Mouse (Mus musculus): ENCODE results near the gene Zfp945. TPM values are rescaled to one million over a fixed set of nuclear protein-coding genes. Genes with fewer than 3 reads are reported as not detected.
A peak's percentile ranks its signal among the peaks of the same experiment; 100 is the strongest.
"Not testable (repeated sequence)": the region's sequence is repeated elsewhere in the genome, so short reads cannot be mapped to it uniquely, and the experiment has no call there.

Zfp945 gene
- polyA plus RNA-seq (2014; fragmentation: Nextera tagmentation; extraction: Ambion mirVana), result 22.7 and 23.6 TPM in 2 replicates

DNA sequence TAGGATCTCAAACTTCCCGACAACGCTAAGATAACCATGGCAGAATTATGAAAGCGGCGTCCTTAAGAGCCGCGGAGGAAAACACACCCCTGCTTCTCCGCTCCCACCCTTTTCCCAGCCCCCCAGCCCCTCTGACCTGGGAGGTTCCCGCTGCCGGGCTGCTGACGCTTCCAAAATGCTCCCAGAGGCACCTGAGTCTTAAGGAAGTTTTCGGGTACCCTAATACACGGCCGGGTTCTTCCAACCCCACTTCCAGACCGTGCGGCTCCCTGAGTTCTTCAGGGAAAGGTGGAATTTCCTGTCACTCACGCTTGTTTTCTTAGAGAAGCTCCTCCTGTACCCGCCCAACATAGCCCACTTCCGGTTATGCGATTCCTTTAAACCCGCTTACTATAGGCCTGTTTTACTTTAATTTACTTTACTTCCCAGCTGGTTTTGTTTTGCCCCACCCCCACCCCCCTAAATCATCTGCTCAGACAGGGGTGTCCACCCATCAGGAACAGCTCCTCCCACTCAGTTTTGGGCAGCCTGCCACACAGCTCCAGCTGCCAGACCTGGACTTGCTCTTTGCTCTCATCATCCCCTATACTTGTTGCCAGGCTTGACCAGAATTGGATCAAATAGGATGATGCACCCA is at the start of gene Zfp945:
TSS of gene Zfp945 (minus strand) at position 290 of the 637 bp plus-strand sequence.
- ATAC-seq (replicated peaks; ENCODE audit: low FRiP score, low TSS enrichment, low read depth) (peak; percentile 96), DNase-seq (ENCODE audit: low spot score) (peak; percentile 85)
- Histone ChIP-seq H3K9ac (ENCODE audit: low read length) (peak within 1 kb of the TSS; percentile 63), H3K27ac (ENCODE audit: low read depth) (peak within 1 kb of the TSS; percentile 82), H3K27me3 (replicated peaks; ENCODE audit: control insufficient read depth, insufficient read depth, low read length) (no peaks in the 10 kb centered on the region), H3K36me3 (ENCODE audit: control insufficient read depth, insufficient read depth, low read length) (peaks cover 24% of the 10 kb centered on the region; the same call in 1 of the 2 replicates), H3K4me3 (ENCODE audit: low read depth, low read length) (peak within 1 kb of the TSS; percentile 65), H3K4me2 (ENCODE audit: low read length) (peak within 1 kb of the TSS; percentile 73), H3K9me3 (ENCODE audit: control insufficient read depth, low read length) (no peaks in the 10 kb centered on the region), H3K4me1 (replicated peaks; ENCODE audit: control insufficient read depth, insufficient read depth, low read length) (peaks cover 7% of the 10 kb centered on the region; the same call in 1 of the 2 replicates)
- under 1% methylated on average over 20 of the region's 20 CpGs for WGBS

DNA sequence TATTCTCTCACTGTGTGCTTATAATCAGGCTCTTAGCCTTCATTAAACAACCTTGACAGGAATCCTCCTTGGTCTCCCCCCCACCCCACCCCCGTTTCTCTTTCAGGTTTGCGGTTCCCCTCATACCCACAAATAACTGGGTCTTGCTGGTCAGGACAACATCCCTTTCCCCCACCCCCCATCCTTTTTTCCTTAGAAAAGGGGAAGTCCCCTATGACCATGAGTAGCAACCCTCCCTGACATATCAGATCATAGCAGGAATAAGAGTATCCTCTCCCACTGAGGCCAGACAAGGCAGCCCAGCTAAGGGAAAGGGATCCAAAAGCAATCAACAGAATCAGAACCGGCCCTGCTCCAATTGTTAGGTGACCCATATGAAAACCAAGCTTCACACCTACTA is 21.4 kb upstream of the Zfp945 start:
- H3K9ac ChIP-seq (ENCODE audit: low read length), result no peak overlapping the region
- DNase-seq (ENCODE audit: low spot score), result no peak
- no peak for ATAC-seq (replicated peaks; ENCODE audit: low FRiP score, low TSS enrichment, low read depth)
- no peak overlapping the region for H3K4me2 ChIP-seq (ENCODE audit: low read length)
- WGBS, result 85% methylated on average over 3 of the region's 3 CpGs
- no peaks in the 10 kb centered on the region for H3K36me3 ChIP-seq (ENCODE audit: control insufficient read depth, insufficient read depth, low read length)
- H3K9me3 ChIP-seq (ENCODE audit: control insufficient read depth, low read length), result 0 out of 2 replicates have a peak, but pooled peaks cover 5% of the 10 kb centered on the region
- H3K27ac ChIP-seq (ENCODE audit: low read depth), result no peak overlapping the region
- no peaks in the 10 kb centered on the region for H3K4me1 ChIP-seq (replicated peaks; ENCODE audit: control insufficient read depth, insufficient read depth, low read length)
- no peak overlapping the region for H3K4me3 ChIP-seq (ENCODE audit: low read depth, low read length)
- no peaks in the 10 kb centered on the region for H3K27me3 ChIP-seq (replicated peaks; ENCODE audit: control insufficient read depth, insufficient read depth, low read length)

DNA sequence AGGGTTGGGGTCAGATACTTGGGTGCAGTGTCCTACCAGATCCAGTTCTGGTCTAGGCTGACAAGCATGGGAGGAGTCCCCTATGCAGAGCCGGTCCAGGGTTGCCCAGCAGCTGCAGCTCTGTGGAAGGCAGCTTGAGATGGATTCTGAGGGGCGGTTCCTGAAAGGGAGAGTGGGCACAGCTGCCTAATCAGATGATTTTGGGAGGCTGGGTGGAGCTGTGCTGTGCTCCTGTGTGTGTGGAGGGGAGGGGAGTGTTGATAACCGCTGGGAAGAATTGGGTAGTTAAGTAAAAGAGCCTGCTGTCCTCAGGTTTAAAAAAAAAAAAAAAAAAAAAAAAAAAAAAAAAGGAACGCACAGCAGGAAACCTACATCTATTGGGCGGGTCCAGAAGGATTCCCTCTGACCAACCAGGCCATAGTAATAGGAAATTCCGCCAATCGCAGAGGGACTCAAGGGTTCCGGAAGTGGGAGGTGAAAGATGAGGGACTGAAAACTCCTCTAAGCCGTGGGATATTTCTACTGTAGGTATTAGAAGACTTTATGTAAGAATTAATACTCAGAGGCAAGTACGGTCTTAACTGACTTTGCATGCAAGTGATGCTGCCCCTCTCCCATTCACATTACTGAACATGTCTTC is 17.2 kb upstream of the Zfp945 start:
- Histone ChIP-seq H3K27me3 (replicated peaks; ENCODE audit: control insufficient read depth, insufficient read depth, low read length) (no peaks in the 10 kb centered on the region), H3K36me3 (ENCODE audit: control insufficient read depth, insufficient read depth, low read length) (no peaks in the 10 kb centered on the region), H3K9me3 (ENCODE audit: control insufficient read depth, low read length) (0 out of 2 replicates have a peak, but pooled peaks cover 3% of the 10 kb centered on the region), H3K4me3 (ENCODE audit: low read depth, low read length) (no peak overlapping the region), H3K4me1 (replicated peaks; ENCODE audit: control insufficient read depth, insufficient read depth, low read length) (no peaks in the 10 kb centered on the region), H3K9ac (ENCODE audit: low read length) (no peak overlapping the region), H3K27ac (ENCODE audit: low read depth) (no peak overlapping the region), H3K4me2 (ENCODE audit: low read length) (no peak overlapping the region)
- ATAC-seq (replicated peaks; ENCODE audit: low FRiP score, low TSS enrichment, low read depth) (no peak), DNase-seq (ENCODE audit: low spot score) (no peak)
- whole genome bisulfite sequencing, result 68% methylated on average over 10 of the region's 10 CpGs

DNA sequence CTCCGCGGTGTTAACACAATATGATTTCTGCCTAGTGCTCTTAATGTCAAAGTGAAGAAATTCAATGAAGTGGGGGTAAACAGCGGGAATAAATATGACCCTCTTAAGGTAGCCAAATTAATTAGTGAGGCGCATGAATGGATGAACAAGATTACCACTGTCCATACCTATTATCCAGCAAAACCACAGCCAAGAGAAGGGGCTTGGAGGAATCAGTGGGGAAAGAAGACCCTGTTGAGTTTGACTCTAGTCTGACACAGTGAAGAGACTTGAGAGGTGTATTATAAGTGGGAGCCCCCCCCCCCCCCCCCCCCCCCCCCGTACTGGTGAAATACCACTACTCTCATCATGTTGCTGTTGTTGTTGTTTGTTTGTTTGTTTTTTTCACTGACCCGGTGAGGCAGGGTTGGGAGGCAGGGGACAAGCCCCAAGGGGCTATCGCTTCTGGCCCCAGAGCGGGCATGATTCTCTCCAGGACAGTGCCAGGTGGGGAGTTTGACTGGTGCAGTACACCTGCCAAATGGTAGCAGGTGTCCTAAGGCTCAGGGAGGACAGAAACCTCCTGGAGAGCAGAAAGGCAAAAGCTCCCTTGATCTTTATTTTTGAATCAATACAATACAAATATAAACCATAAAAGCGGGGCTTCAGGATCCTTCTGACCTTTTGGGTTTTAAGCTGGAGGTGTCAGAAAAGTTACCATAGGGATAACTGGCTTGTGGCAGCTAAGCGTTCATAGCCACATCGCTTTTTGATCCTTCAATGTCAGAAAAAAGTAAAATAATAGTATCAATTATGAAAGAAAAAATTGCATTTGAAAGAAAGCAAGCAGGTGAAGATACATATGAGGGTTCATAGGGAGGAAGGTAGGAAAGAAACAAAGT is 10.7 kb upstream of the Zfp945 start:
- H3K9me3 ChIP-seq (ENCODE audit: control insufficient read depth, low read length), result peaks cover 3% of the 10 kb centered on the region; the same call in 1 of the 2 replicates
- no peak overlapping the region for H3K27ac ChIP-seq (ENCODE audit: low read depth)
- H3K4me2 ChIP-seq (ENCODE audit: low read length), result no peak overlapping the region
- no peaks in the 10 kb centered on the region for H3K27me3 ChIP-seq (replicated peaks; ENCODE audit: control insufficient read depth, insufficient read depth, low read length)
- WGBS, result 96% methylated on average over 10 of the region's 11 CpGs
- H3K36me3 ChIP-seq (ENCODE audit: control insufficient read depth, insufficient read depth, low read length), result no peaks in the 10 kb centered on the region
- ATAC-seq (replicated peaks; ENCODE audit: low FRiP score, low TSS enrichment, low read depth), result peak; percentile 84; the same call in 1 of the 2 replicates
- no peak for DNase-seq (ENCODE audit: low spot score)
- H3K4me1 ChIP-seq (replicated peaks; ENCODE audit: control insufficient read depth, insufficient read depth, low read length), result no peaks in the 10 kb centered on the region
- H3K9ac ChIP-seq (ENCODE audit: low read length), result no peak overlapping the region
- no peak overlapping the region for H3K4me3 ChIP-seq (ENCODE audit: low read depth, low read length)

DNA sequence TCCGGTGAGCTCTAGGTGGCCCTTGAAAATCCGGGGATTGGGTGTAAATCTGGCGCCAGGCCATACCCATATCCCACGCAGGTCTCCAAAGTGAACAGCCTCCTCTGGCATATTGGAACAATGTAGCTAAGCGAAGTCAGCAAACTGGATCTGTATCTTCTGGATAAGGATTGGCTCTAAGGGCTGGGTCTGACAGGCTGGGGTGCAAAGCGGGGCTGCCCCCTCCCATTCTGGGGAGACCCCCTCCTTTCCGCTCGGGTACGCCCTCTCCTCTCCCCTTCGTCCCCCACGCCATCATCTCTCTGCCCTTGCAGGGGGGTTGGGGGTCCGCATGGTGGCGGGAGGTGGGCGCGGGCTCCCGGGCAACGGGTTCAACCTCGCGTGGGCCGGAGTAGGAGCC is 9.4 kb upstream of the Zfp945 start:
- H3K4me1 ChIP-seq (replicated peaks; ENCODE audit: control insufficient read depth, insufficient read depth, low read length), result no peaks in the 10 kb centered on the region
- peaks cover 3% of the 10 kb centered on the region; the same call in 1 of the 2 replicates for H3K9me3 ChIP-seq (ENCODE audit: control insufficient read depth, low read length)
- 0 out of 2 replicates have a peak, but pooled peaks have one; percentile 50 for ATAC-seq (replicated peaks; ENCODE audit: low FRiP score, low TSS enrichment, low read depth)
- DNase-seq (ENCODE audit: low spot score), result no peak
- no peak overlapping the region for H3K4me2 ChIP-seq (ENCODE audit: low read length)
- H3K36me3 ChIP-seq (ENCODE audit: control insufficient read depth, insufficient read depth, low read length), result no peaks in the 10 kb centered on the region
- no peak overlapping the region for H3K9ac ChIP-seq (ENCODE audit: low read length)
- H3K4me3 ChIP-seq (ENCODE audit: low read depth, low read length), result no peak overlapping the region
- no peak overlapping the region for H3K27ac ChIP-seq (ENCODE audit: low read depth)
- WGBS, result 94% methylated on average over 20 of the region's 20 CpGs
- H3K27me3 ChIP-seq (replicated peaks; ENCODE audit: control insufficient read depth, insufficient read depth, low read length), result no peaks in the 10 kb centered on the region

DNA sequence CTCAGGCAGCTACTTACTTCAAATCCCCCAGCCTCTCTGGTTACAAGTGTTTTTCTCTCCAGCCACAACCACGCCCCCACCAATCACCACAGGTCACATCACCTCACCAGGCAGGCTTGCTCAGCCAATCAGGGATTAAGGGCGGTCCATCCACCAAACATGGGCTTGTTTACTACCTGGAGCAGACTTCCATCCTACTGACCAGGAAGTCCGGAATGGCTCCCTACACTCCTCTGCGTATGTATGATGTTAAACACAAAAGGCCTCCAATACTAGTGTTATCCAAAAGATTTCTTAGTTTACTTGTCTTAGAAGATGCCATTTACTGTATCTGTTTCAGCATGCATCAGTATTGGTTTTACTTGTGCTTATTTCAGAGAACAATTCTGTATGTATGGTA is 8.6 kb upstream of the Zfp945 start:
- H3K27ac ChIP-seq (ENCODE audit: low read depth); H3K4me3 ChIP-seq (ENCODE audit: low read depth, low read length): not testable (repeated sequence)
- 89% methylated on average over 4 of the region's 4 CpGs for WGBS

DNA sequence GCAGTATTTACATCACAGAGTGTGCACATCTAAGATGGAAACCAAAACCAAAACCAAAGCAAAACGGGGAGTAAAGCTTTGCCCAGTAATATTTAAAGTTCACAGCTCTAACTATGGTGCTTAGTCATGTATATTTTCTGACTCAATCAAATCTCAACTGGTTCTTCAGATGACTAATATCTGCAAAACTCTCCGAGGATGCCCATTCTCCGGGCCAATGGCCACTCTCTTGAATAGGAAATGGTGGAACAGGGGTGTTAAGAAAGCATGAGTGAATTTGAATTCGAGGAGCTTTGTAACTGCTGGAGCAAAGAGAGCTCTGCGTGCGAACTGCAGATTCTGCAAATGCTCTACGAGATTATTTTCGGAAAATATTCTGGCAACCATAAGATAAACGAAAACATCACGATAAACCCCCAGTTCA is 501 bp downstream of the Zfp945 start:
- peak overlapping the region; percentile 63 for H3K9ac ChIP-seq (ENCODE audit: low read length)
- H3K9me3 ChIP-seq (ENCODE audit: control insufficient read depth, low read length), result no peaks in the 10 kb centered on the region
- peak; percentile 21; the same call in 1 of the 2 replicates for ATAC-seq (replicated peaks; ENCODE audit: low FRiP score, low TSS enrichment, low read depth)
- H3K4me1 ChIP-seq (replicated peaks; ENCODE audit: control insufficient read depth, insufficient read depth, low read length), result peaks cover 7% of the 10 kb centered on the region; the same call in 1 of the 2 replicates
- no peak for DNase-seq (ENCODE audit: low spot score)
- H3K36me3 ChIP-seq (ENCODE audit: control insufficient read depth, insufficient read depth, low read length), result peaks cover 28% of the 10 kb centered on the region; the same call in 1 of the 2 replicates
- 1% methylated on average over 10 of the region's 10 CpGs for WGBS
- peak overlapping the region; percentile 73 for H3K4me2 ChIP-seq (ENCODE audit: low read length)
- H3K4me3 ChIP-seq (ENCODE audit: low read depth, low read length), result peak overlapping the region; percentile 65
- no peaks in the 10 kb centered on the region for H3K27me3 ChIP-seq (replicated peaks; ENCODE audit: control insufficient read depth, insufficient read depth, low read length)
- peak overlapping the region; percentile 82 for H3K27ac ChIP-seq (ENCODE audit: low read depth)

More for the DNA sequence above, 8.6 kb upstream of the Zfp945 start:
- not testable (repeated sequence) for H3K4me2 ChIP-seq (ENCODE audit: low read length); H3K9ac ChIP-seq (ENCODE audit: low read length); H3K9me3 ChIP-seq (ENCODE audit: control insufficient read depth, low read length); ATAC-seq (replicated peaks; ENCODE audit: low FRiP score, low TSS enrichment, low read depth); DNase-seq (ENCODE audit: low spot score); H3K36me3 ChIP-seq (ENCODE audit: control insufficient read depth, insufficient read depth, low read length); H3K27me3 ChIP-seq (replicated peaks; ENCODE audit: control insufficient read depth, insufficient read depth, low read length); H3K4me1 ChIP-seq (replicated peaks; ENCODE audit: control insufficient read depth, insufficient read depth, low read length)

DNA sequence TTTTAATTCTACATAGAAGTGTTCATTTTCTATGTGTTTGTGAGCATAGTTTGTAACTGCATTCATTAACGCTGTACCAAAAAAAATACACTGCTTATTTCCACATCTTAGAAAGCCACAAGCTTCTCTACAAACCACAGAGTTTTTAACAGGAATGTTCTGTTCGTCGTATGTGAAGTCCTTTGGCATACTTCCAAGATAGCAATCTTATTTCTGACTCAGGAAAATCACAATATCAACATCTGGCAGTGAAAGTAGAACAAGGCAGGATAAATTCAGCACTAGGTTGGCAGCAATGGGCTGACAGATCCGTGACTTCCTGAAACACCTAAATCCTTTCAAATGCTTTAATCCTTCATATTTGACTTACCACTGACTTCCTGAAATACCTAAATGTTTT is 45.8 kb downstream of the Zfp945 start:
- no peak for ATAC-seq (replicated peaks; ENCODE audit: low FRiP score, low TSS enrichment, low read depth)

More for the DNA sequence above, 45.8 kb downstream of the Zfp945 start:
- 58% methylated on average over 4 of the region's 4 CpGs for WGBS
- no peaks in the 10 kb centered on the region for H3K36me3 ChIP-seq (ENCODE audit: control insufficient read depth, insufficient read depth, low read length)
- no peak for DNase-seq (ENCODE audit: low spot score)
- H3K9ac ChIP-seq (ENCODE audit: low read length), result no peak overlapping the region
- H3K4me2 ChIP-seq (ENCODE audit: low read length), result no peak overlapping the region
- H3K27me3 ChIP-seq (replicated peaks; ENCODE audit: control insufficient read depth, insufficient read depth, low read length), result no peaks in the 10 kb centered on the region
- no peak overlapping the region for H3K27ac ChIP-seq (ENCODE audit: low read depth)
- 0 out of 2 replicates have a peak, but pooled peaks cover 3% of the 10 kb centered on the region for H3K4me1 ChIP-seq (replicated peaks; ENCODE audit: control insufficient read depth, insufficient read depth, low read length)
- no peaks in the 10 kb centered on the region for H3K9me3 ChIP-seq (ENCODE audit: control insufficient read depth, low read length)
- H3K4me3 ChIP-seq (ENCODE audit: low read depth, low read length), result no peak overlapping the region

All from intestine, embryonic 14.5 days (tissue).